Mouse (Mus musculus) midbrain, embryonic 14.5 days (tissue): ENCODE results near the gene Upk2. TPM values are rescaled to one million over a fixed set of nuclear protein-coding genes. Genes with fewer than 3 reads are reported as not detected.
"Not testable (repeated sequence)": the region's sequence is repeated elsewhere in the genome, so short reads cannot be mapped to it uniquely, and the experiment has no call there.

Experiments used
- ATAC-seq: fragments of 200-750 bp; cut with Nextera tagmentation; 2 replicates; pipeline ENCODE4 v1.8.0; 2017; ENCODE audit warnings: moderate number of reproducible peaks, moderate library complexity; ENCODE audit not compliant: low FRiP score, low TSS enrichment
- DNase-seq: peaks from one replicate; pipeline ENCODE4 v3.0.0-alpha.2; 2015
- H3K27ac ChIP-seq: fragments of 300-500 bp; sonication (generic); replicated peaks from 2 replicates; pipeline ENCODE4 v1.5.1; 2014; ENCODE audit warnings: mild to moderate bottlenecking, low read depth, low read length, moderate library complexity
- H3K27me3 ChIP-seq: fragments of 300-500 bp; sonication (generic); 2 replicates; pipeline ENCODE4 v1.6.1; 2014; ENCODE audit warnings: low read length, control low read depth, mixed read lengths; ENCODE audit not compliant: control insufficient read depth, insufficient read depth
- H3K36me3 ChIP-seq: fragments of 300-500 bp; sonication (generic); 2 replicates; pipeline ENCODE4 v1.6.1; 2014; ENCODE audit warnings: low read length, control low read depth; ENCODE audit not compliant: control insufficient read depth, insufficient read depth
- H3K4me1 ChIP-seq: fragments of 300-500 bp; sonication (generic); 2 replicates; pipeline ENCODE4 v1.6.1; 2014; ENCODE audit warnings: mild to moderate bottlenecking, antibody characterized with exemption, low read length, control low read depth; ENCODE audit not compliant: control insufficient read depth, insufficient read depth
- H3K4me2 ChIP-seq: fragments of 300-500 bp; sonication (generic); 2 replicates; pipeline ENCODE4 v1.6.1; 2014; ENCODE audit warnings: mild to moderate bottlenecking, low read length, moderate library complexity
- H3K4me3 ChIP-seq: fragments of 300-500 bp; sonication (generic); replicated peaks from 2 replicates; pipeline ENCODE4 v1.5.1; 2014; ENCODE audit warnings: low read depth, low read length
- H3K9ac ChIP-seq: fragments of 300-500 bp; sonication (generic); replicated peaks from 2 replicates; pipeline ENCODE4 v1.6.1; 2014; ENCODE audit warnings: mild to moderate bottlenecking, low read length, moderate library complexity
- H3K9me3 ChIP-seq: fragments of 300-500 bp; sonication (generic); 2 replicates; pipeline ENCODE4 v1.6.1; 2016; ENCODE audit warnings: low read length, control low read depth, mixed read lengths; ENCODE audit not compliant: control insufficient read depth
- WGBS: fragments of 180-500 bp; shearing (Covaris S2); extraction: QIAGEN DNeasy Blood & Tissue Kit; methylation state at CpG from one replicate; pipeline ENCODE4 v1.1.7; 2014; 5-methylcytosine and 5-hydroxymethylcytosine counted together
- polyA plus RNA-seq: library from polyadenylated mRNA; unstranded; fragments of >200 nt; fragmentation: Nextera tagmentation; extraction: Ambion mirVana; gene quantifications from 2 replicates; pipeline ENCODE4 v1.2.1, GENCODE M21; 2014

The Upk2 gene
- polyA plus RNA-seq, 1 experiment from 2014 or later: not detected

- H3K36me3 ChIP-seq: peaks cover 8% of the 10 kb centered on the region; the same call in 1 of the 2 replicates
- H3K9me3 ChIP-seq: no peaks in the 10 kb centered on the region
- DNase-seq (no peak), ATAC-seq (no peak)
- no peak overlapping the region for H3K9ac ChIP-seq
- H3K4me1 ChIP-seq: peaks cover 6% of the 10 kb centered on the region; the same call in 1 of the 2 replicates
- no peak overlapping the region for H3K4me2 ChIP-seq
- H3K4me3 ChIP-seq: no peak overlapping the region
- no peaks in the 10 kb centered on the region for H3K27me3 ChIP-seq
- no peak overlapping the region for H3K27ac ChIP-seq
- WGBS: 77% methylated on average over 5 of the region's 5 CpGs
Measured at GRCm38 (mm10) chr9:44420280-44420898, 34.4 kb downstream of the Upk2 start.

GRCm38 (mm10) chr9:44419730-44420129 lies 35.0 kb downstream of the Upk2 start:
- not testable (repeated sequence) for H3K4me3 ChIP-seq, H3K4me1 ChIP-seq, H3K9ac ChIP-seq, H3K27me3 ChIP-seq, ATAC-seq, DNase-seq, H3K4me2 ChIP-seq, H3K27ac ChIP-seq, H3K9me3 ChIP-seq
- 98% methylated on average over 9 of the region's 9 CpGs for WGBS
- peaks cover 11% of the 10 kb centered on the region; the same call in 1 of the 2 replicates for H3K36me3 ChIP-seq

GRCm38 (mm10) chr9:44418519-44419385 lies 36.0 kb downstream of the Upk2 start, which contains the start of gene Ccdc84:
Ccdc84 (minus strand) TSS chr9:44418569.
- DNase-seq (no peak), ATAC-seq (no peak)
- peak within 1 kb of the TSS; percentile 78 for H3K9ac ChIP-seq
- H3K27ac ChIP-seq: peak within 1 kb of the TSS; percentile 86
- peaks cover 6% of the 10 kb centered on the region; the same call in 1 of the 2 replicates for H3K4me1 ChIP-seq
- 78% methylated on average over 14 of the region's 14 CpGs for WGBS
- peak within 1 kb of the TSS; percentile 91 for H3K4me2 ChIP-seq
- H3K36me3 ChIP-seq: peaks cover 19% of the 10 kb centered on the region
- H3K27me3 ChIP-seq: no peaks in the 10 kb centered on the region
- H3K9me3 ChIP-seq: no peaks in the 10 kb centered on the region
- H3K4me3 ChIP-seq: peak within 1 kb of the TSS; percentile 76

GRCm38 (mm10) chr9:44417892-44418363 lies 36.8 kb downstream of the Upk2 start:
- Histone ChIP-seq H3K4me3 (peak overlapping the region; percentile 76), H3K27me3 (no peaks in the 10 kb centered on the region), H3K4me1 (peaks cover 6% of the 10 kb centered on the region; the same call in 1 of the 2 replicates), H3K27ac (peak overlapping the region; percentile 86), H3K36me3 (peaks cover 25% of the 10 kb centered on the region), H3K4me2 (peak overlapping the region; percentile 91), H3K9ac (peak overlapping the region; percentile 78), H3K9me3 (no peaks in the 10 kb centered on the region)
- peak; percentile 91 for ATAC-seq
- under 1% methylated on average over 38 of the region's 38 CpGs for WGBS
- DNase-seq: peak; percentile 97

- H3K9ac ChIP-seq: peak overlapping the region; percentile 78
- H3K4me3 ChIP-seq: peak overlapping the region; percentile 76
- peak; percentile 72 for ATAC-seq
- H3K9me3 ChIP-seq: no peaks in the 10 kb centered on the region
- WGBS: 8% methylated on average over 26 of the region's 26 CpGs
- H3K27ac ChIP-seq: peak overlapping the region; percentile 86
- peaks cover 32% of the 10 kb centered on the region for H3K36me3 ChIP-seq
- H3K27me3 ChIP-seq: no peaks in the 10 kb centered on the region
- peak overlapping the region; percentile 91 for H3K4me2 ChIP-seq
- peaks cover 6% of the 10 kb centered on the region; the same call in 1 of the 2 replicates for H3K4me1 ChIP-seq
- no peak for DNase-seq
Measured at GRCm38 (mm10) chr9:44417156-44417891, 37.5 kb downstream of the Upk2 start.

- DNase-seq (no peak), ATAC-seq (no peak)
- Histone ChIP-seq H3K36me3 (peaks cover 69% of the 10 kb centered on the region), H3K27me3 (no peaks in the 10 kb centered on the region), H3K4me1 (peaks cover 12% of the 10 kb centered on the region; the same call in 1 of the 2 replicates), H3K9ac (no peak overlapping the region), H3K4me3 (no peak overlapping the region), H3K27ac (no peak overlapping the region), H3K9me3 (no peaks in the 10 kb centered on the region), H3K4me2 (no peak overlapping the region)
- 71% methylated on average over 2 of the region's 2 CpGs for WGBS
Measured at GRCm38 (mm10) chr9:44412781-44413180, 42.0 kb downstream of the Upk2 start.

- H3K4me2 ChIP-seq: no peak overlapping the region
- no peaks in the 10 kb centered on the region for H3K27me3 ChIP-seq
- no peak overlapping the region for H3K4me3 ChIP-seq
- WGBS: 86% methylated on average over 4 of the region's 4 CpGs
- H3K9ac ChIP-seq: no peak overlapping the region
- ATAC-seq (no peak), DNase-seq (no peak)
- H3K36me3 ChIP-seq: peaks cover 69% of the 10 kb centered on the region
- H3K9me3 ChIP-seq: no peaks in the 10 kb centered on the region
- H3K4me1 ChIP-seq: peaks cover 11% of the 10 kb centered on the region; the same call in 1 of the 2 replicates
- H3K27ac ChIP-seq: no peak overlapping the region
Measured at GRCm38 (mm10) chr9:44412306-44412705, 42.5 kb downstream of the Upk2 start.

- Histone ChIP-seq H3K4me2 (no peak overlapping the region), H3K36me3 (peaks cover 69% of the 10 kb centered on the region), H3K4me1 (peaks cover 7% of the 10 kb centered on the region; the same call in 1 of the 2 replicates), H3K9ac (no peak overlapping the region), H3K4me3 (no peak overlapping the region), H3K9me3 (no peaks in the 10 kb centered on the region), H3K27me3 (no peaks in the 10 kb centered on the region), H3K27ac (no peak overlapping the region)
- ATAC-seq: no peak
- 86% methylated on average over 1 of the region's 1 CpGs for WGBS
- no peak for DNase-seq
Measured at GRCm38 (mm10) chr9:44411601-44412130, 43.1 kb downstream of the Upk2 start.
